Mouse (Mus musculus): Measurements from ENCODE around the gene Snx11. TPM values are rescaled to one million over a fixed set of nuclear protein-coding genes. Genes with fewer than 3 reads are reported as not detected.

Snx11 gene
- polyA plus RNA-seq (2012; rRNA removed): 34.6 and 44.1 TPM in 2 replicates

GRCm38 (mm10) chr11:96776968-96777962 is at the start of gene Snx11:
Gene Snx11, minus strand, starts transcription at chr11:96777559.

GRCm38 (mm10) chr11:96788871-96789795 is 11.8 kb upstream of the Snx11 start, which contains the start of gene Cbx1:
Gene Cbx1, plus strand, starts transcription at chr11:96789127.

Other genes starting within 250 kb of the Snx11 start
- 180 and 280 TPM in 2 replicates for gene Cbx1, start 11.6 kb upstream of the Snx11 start, polyA plus RNA-seq (2012; rRNA removed)
- gene Nfe2l1, start 52.4 kb upstream of the Snx11 start, polyA plus RNA-seq (2012; rRNA removed): 68.8 and 124 TPM in 2 replicates
- gene Copz2, start 72.3 kb upstream of the Snx11 start, polyA plus RNA-seq (2012; rRNA removed): 39.0 and 47.1 TPM in 2 replicates
- 78.2 and 94.6 TPM in 2 replicates for gene Cdk5rap3, start 138.9 kb upstream of the Snx11 start, polyA plus RNA-seq (2012; rRNA removed)
- gene Prr15l, start 150.5 kb upstream of the Snx11 start, polyA plus RNA-seq (2012; rRNA removed): 0.28 and 0.52 TPM in 2 replicates
- 22.7 and 26.6 TPM in 2 replicates for gene Pnpo, start 166.4 kb upstream of the Snx11 start, polyA plus RNA-seq (2012; rRNA removed)
- gene Sp2, start 205.4 kb upstream of the Snx11 start, polyA plus RNA-seq (2012; rRNA removed): 12.3 and 17.8 TPM in 2 replicates
- gene Sp6, start 235.8 kb upstream of the Snx11 start, polyA plus RNA-seq (2012; rRNA removed): 0.38 and 0.94 TPM in 2 replicates

Measured in central nervous system, embryonic 11.5 days (tissue).